Mouse (Mus musculus) naive thymus-derived CD4-positive, alpha-beta T cell, adult 2 months (primary cell): ENCODE measurements around the gene Pnn.

Source experiments
- DNase-seq: peaks from one replicate; pipeline ENCODE4 v3.0.0-alpha.2; 2011; ENCODE audit warnings: low read depth

The Pnn gene

DNA sequence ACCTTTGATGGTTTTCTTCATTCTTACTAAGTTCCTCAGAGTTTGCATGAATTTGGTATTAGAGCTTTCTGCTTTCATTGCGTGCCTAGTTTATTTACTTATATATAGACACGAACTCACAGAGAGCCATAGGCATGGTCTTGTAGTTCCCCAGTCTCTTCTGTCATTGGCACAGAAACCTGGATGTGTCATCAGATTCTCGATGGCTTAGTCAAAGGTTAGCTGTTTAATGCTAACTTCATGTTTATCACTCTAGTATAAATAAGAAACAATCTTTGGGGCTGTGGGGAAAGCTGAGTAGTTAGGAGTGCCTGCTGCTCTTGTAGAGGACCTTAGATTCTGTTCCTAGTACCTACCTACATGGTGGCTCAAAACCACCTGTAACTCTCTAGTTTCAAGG, 10.3 kb downstream of the Pnn start:
- no peak for DNase-seq

- DNase-seq = no peak
These were observed 11.2 kb downstream of the Pnn start for GRCm38 (mm10) chr12:59077883-59078282.

DNA sequence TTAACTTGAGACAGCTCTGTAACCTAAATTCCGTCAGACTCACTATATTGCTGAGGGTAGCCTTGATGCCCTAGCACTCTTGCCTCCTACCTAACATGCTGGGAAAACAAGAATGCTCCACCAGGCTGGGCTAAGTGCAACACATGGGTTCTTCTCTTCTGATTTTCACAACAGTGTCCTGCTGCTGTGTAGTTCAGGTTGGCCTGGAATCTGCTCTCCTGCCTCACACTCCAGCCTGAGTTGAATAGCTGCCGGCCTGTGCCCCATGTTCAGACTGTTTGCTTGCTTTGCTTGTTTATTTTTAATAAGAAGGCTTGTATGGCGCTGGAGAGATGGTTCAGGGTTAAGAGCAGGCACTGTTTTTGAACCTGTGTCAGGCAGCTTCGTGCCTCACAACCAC, 13.8 kb downstream of the Pnn start:
- no peak for DNase-seq

DNA sequence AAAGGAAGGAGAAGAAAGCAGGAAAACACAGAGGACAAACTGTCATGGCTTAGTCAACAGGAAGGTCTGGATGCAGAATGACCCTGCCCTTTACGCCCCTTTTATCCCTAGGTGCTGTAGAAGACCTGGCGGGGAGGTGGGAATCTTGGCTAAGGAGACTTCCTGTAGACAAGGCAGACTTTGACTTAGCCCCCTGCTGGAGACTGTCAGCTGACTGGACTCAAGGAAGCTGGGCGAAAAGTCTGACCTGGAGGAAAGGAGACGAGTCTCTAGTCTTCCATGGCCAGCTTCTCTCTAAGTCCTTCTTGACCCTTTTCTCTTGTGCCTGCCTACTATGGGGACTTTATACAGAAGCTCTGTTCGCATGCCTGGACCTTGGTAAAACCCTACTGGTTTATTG, 17.8 kb downstream of the Pnn start:
- no peak for DNase-seq

- no peak for DNase-seq
These were observed 19.5 kb downstream of the Pnn start for GRCm38 (mm10) chr12:59086171-59086570.

GRCm38 (mm10) chr12:59093543-59093942, 26.9 kb downstream of the Pnn start:
- no peak for DNase-seq

DNA sequence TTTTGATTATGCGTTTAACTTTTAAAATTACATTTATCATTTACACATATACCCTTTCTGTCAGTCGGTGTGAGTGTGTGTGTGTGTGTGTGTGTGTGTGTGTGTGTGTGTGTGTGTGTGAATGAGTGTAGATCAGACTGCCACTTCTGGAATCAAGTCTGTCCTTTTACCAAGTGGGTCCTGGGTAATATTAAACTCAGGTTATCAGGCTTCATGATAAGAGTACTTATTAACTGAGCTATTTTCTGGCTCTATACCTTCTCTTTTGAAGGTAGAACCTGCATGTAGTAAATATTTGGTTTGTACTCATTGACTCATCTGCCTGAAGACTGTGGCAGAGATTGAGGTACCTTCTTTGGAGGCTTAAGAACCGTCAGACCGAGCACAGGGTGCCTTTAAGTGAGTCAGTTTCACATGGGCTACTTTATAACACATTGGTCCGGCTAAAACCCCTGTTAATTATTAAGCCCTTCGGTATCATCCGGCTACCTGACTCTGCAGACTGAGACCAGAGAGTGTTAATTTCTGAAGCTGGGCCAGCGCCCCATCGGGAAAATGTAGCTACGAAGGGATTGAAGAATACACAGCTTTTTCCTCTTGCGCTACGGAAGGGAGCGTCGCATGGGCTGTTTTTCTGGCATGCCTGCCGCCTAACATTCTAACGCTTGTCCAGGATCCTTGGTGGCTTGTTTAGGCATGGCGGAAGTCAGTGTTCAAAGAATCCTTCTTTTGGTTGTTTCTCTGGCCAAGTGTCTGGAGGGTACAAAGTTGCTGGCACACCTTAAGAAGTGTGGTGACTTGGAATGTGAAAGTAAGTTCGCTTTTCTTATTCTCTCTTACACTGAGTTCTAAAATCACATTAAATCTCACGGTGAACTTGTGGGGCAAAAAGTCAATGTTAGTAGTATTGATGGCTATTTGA, 28.7 kb downstream of the Pnn start, which contains the start of gene Mia2:
Gene Mia2, plus strand, starts transcription at position 696 of the 922 bp plus-strand sequence.
- DNase-seq = no peak

DNA sequence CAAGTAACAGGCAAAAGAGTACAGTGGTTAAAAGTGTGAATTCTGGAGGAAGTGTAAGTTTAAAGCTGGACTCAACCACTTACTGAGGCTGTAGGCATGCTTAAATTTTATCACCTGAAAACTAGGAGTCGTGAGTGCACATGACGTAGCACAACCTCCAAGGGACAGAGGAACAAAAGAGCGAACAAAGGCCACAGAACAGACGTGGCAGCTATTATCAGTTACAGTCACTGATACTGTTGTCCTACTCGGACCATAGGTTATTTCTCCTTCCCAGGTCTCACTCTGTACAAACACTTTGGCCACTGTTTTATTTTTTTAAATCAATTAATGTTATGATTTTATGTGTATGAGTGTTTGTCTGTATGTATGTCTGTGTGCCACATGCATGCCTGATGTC, 38.1 kb downstream of the Pnn start:
- no peak for DNase-seq

DNA sequence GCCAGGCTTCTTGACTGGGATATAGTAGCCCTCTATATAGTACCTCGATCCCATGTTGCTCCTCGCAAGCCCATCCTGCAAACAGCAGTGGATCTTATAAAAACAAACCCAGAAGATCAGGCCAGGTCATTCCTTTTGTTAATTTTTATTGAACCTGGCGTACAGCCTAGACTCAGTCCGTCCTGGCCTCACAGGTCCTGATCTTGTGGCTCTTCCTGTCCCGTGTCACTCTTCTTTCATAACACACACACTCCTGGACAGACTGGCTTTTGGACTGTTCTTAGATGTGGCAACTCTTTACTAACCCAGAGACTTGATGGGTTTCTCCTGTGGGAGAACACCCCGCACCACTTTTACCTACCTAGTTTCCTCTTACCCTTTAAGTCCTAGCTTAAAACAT, 39.2 kb downstream of the Pnn start:
- no peak for DNase-seq

DNA sequence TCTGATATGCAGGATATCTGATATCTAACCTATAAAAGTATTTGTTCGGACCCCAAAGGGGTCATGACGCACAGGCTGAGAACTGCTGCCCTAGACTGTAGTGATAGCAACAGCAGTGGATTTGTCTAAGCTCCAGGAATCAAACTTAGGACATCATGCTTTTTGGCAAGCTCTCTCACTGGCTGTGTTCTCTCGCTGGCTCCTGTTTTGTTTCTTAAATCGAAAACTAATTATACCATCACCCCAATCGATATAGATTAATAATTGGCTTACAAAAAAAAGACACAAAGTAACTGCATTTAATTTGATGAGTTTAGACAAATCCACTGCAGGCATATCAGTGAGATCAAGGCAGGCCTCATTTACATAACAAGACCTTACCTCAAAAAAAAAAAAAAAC, 39.8 kb downstream of the Pnn start:
- no peak for DNase-seq

DNA sequence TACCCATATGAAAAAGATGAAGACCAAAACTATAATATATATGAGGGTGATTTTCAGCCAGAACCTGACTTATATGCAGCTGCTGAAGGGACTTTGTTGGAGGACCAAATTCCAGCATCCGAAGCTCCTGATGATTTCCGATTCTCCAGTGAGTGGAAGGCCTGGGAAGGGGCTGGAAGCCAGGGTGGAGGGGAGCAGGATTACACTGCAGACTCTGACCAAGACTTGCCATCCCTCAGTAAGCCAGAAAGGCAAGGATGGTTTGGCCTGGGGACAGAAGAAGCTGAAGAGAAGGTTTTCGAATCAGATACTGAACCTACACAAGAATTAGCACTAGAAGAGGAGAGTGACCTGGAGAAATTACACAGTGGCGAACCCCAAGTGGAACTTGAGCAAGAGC, 41.2 kb downstream of the Pnn start:
- DNase-seq = no peak

DNA sequence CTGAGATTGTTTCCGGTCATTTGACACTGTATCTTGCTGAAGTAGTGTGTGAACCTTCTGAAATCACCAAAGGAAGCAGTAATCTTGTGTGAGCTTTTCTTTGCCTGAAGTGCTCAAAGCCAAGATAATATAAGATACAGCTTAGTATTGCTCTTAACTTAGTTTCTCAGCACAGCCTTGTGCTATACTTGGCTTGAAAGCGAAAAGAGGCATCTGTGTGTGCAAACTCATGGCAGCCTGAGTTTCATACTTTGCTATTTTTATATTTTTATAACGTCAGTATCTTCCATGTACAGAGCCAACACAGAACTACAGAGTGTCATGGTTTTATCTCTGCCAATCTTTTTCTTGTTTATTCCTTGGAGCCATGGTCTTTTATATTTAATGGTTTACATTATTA, 50.5 kb downstream of the Pnn start:
- DNase-seq = no peak
